Mouse (Mus musculus) limb, embryonic 14.5 days (tissue): ENCODE results near the gene Fgd3. TPM values are rescaled to one million over a fixed set of nuclear protein-coding genes. Genes with fewer than 3 reads are reported as not detected.

Source experiments
- ATAC-seq: fragments of 200-750 bp; cut with Nextera tagmentation; 2 replicates; pipeline ENCODE4 v1.8.0; 2017; ENCODE audit warnings: low read depth, moderate number of reproducible peaks, moderate TSS enrichment; ENCODE audit not compliant: low FRiP score
- DNase-seq: peaks from one replicate; pipeline ENCODE4 v3.0.0-alpha.2; 2015; ENCODE audit warnings: low spot score
- H3K27ac ChIP-seq: fragments of 300-500 bp; sonication (generic); replicated peaks from 2 replicates; pipeline ENCODE4 v1.5.1; 2014; ENCODE audit warnings: low read depth, mild to moderate bottlenecking, low read length, moderate library complexity, mixed read lengths
- H3K27me3 ChIP-seq: fragments of 300-500 bp; sonication (generic); 2 replicates; pipeline ENCODE4 v1.6.1; 2014; ENCODE audit warnings: low read length, mixed read lengths; ENCODE audit not compliant: control insufficient read depth, insufficient read depth
- H3K36me3 ChIP-seq: fragments of 300-500 bp; sonication (generic); 2 replicates; pipeline ENCODE4 v1.6.1; 2014; ENCODE audit warnings: mild to moderate bottlenecking, low read length, moderate library complexity, mixed read lengths; ENCODE audit not compliant: control insufficient read depth, insufficient read depth
- H3K4me1 ChIP-seq: fragments of 300-500 bp; sonication (generic); 2 replicates; pipeline ENCODE4 v1.6.1; 2014; ENCODE audit warnings: antibody characterized with exemption, low read length, mixed read lengths; ENCODE audit not compliant: control insufficient read depth, insufficient read depth
- H3K4me2 ChIP-seq: fragments of 300-500 bp; sonication (generic); replicated peaks from 2 replicates; pipeline ENCODE4 v1.6.1; 2014; ENCODE audit warnings: low read depth, mild to moderate bottlenecking, low read length, moderate library complexity; ENCODE audit not compliant: severe bottlenecking
- H3K4me3 ChIP-seq: fragments of 300-500 bp; sonication (generic); replicated peaks from 2 replicates; pipeline ENCODE4 v1.5.1; 2014; ENCODE audit warnings: low read length
- H3K9ac ChIP-seq: fragments of 300-500 bp; sonication (generic); 2 replicates; pipeline ENCODE4 v1.6.1; 2014; ENCODE audit warnings: mild to moderate bottlenecking, low read depth, low read length, moderate library complexity; ENCODE audit not compliant: severe bottlenecking
- H3K9me3 ChIP-seq: fragments of 300-500 bp; sonication (generic); 2 replicates; pipeline ENCODE4 v1.6.1; 2016; ENCODE audit warnings: low read length; ENCODE audit not compliant: control insufficient read depth
- POLR2A ChIP-seq: fragments of 200-500 bp; IDR thresholded peaks from 2 replicates; pipeline ENCODE4 v1.8.0; 2012; ENCODE audit warnings: inconsistent platforms, mild to moderate bottlenecking, moderate library complexity, borderline replicate concordance; ENCODE audit not compliant: insufficient read depth, insufficient read length; ENCODE audit errors: extremely low read depth
- WGBS: fragments of 180-500 bp; shearing (Covaris S2); extraction: QIAGEN DNeasy Blood & Tissue Kit; methylation state at CpG from one replicate; pipeline ENCODE4 v1.1.7; 2014; 5-methylcytosine and 5-hydroxymethylcytosine counted together
- polyA plus RNA-seq, 2 experiments: library from polyadenylated mRNA; depleted of rRNA in 1 of 2; stranded (reverse) in 1 of 2; unstranded in 1 of 2; fragments of >200 nt; fragmentation: Nextera tagmentation in 1 of 2; extraction: Ambion mirVana in 1 of 2; gene quantifications; 2 replicates each; pipeline versions ENCODE4 v1.2.1 to v1.2.3; 2012 to 2014

The Fgd3 gene
- polyA plus RNA-seq, 2 experiments: 0.78 to 1.2 TPM

GRCm38 (mm10) chr13:49248467-49248862, 71.6 kb downstream of the Fgd3 start, which contains the start of gene Susd3:
Gene Susd3, minus strand, starts transcription at chr13:49248706.
- WGBS: 21% methylated on average over 8 of the region's 8 CpGs
- H3K4me1 ChIP-seq: no peaks in the 10 kb centered on the region
- no peaks in the 10 kb centered on the region for H3K9me3 ChIP-seq
- ATAC-seq: no peak
- no peak within 1 kb of the TSS for H3K27ac ChIP-seq
- peak within 1 kb of the TSS; percentile 81 for H3K4me2 ChIP-seq
- no peak for TF ChIP-seq POLR2A
- DNase-seq: no peak
- no peaks in the 10 kb centered on the region for H3K36me3 ChIP-seq
- peaks cover 30% of the 10 kb centered on the region for H3K27me3 ChIP-seq
- H3K9ac ChIP-seq: peak within 1 kb of the TSS; percentile 43
- H3K4me3 ChIP-seq: peak within 1 kb of the TSS; percentile 44

GRCm38 (mm10) chr13:49247740-49248466, 72.2 kb downstream of the Fgd3 start:
- peak overlapping the region; percentile 81 for H3K4me2 ChIP-seq
- no peaks in the 10 kb centered on the region for H3K36me3 ChIP-seq
- no peak for DNase-seq
- 2% methylated on average over 58 of the region's 58 CpGs for WGBS
- H3K4me3 ChIP-seq: peak overlapping the region; percentile 44
- TF ChIP-seq POLR2A: no peak
- no peaks in the 10 kb centered on the region for H3K9me3 ChIP-seq
- peaks cover 30% of the 10 kb centered on the region for H3K27me3 ChIP-seq
- H3K9ac ChIP-seq: peak overlapping the region; percentile 43
- H3K4me1 ChIP-seq: no peaks in the 10 kb centered on the region
- H3K27ac ChIP-seq: no peak overlapping the region
- peak; percentile 50; the same call in 1 of the 2 replicates for ATAC-seq

GRCm38 (mm10) chr13:49247232-49247739, 72.8 kb downstream of the Fgd3 start:
- Histone ChIP-seq H3K9me3 (no peaks in the 10 kb centered on the region), H3K27me3 (peaks cover 30% of the 10 kb centered on the region), H3K9ac (peak overlapping the region; percentile 43), H3K4me2 (peak overlapping the region; percentile 81), H3K4me3 (peak overlapping the region; percentile 44), H3K4me1 (no peaks in the 10 kb centered on the region), H3K36me3 (no peaks in the 10 kb centered on the region), H3K27ac (no peak overlapping the region)
- ATAC-seq (no peak), DNase-seq (no peak)
- 35% methylated on average over 12 of the region's 12 CpGs for WGBS
- TF ChIP-seq POLR2A: no peak

- TF ChIP-seq POLR2A: no peak
- H3K4me2 ChIP-seq: no peak overlapping the region
- no peak overlapping the region for H3K27ac ChIP-seq
- DNase-seq: no peak
- H3K9ac ChIP-seq: no peak overlapping the region
- H3K27me3 ChIP-seq: peaks cover 30% of the 10 kb centered on the region
- WGBS: 65% methylated on average over 2 of the region's 2 CpGs
- H3K4me1 ChIP-seq: no peaks in the 10 kb centered on the region
- ATAC-seq: no peak
- H3K36me3 ChIP-seq: no peaks in the 10 kb centered on the region
- H3K9me3 ChIP-seq: no peaks in the 10 kb centered on the region
- no peak overlapping the region for H3K4me3 ChIP-seq
Measured at GRCm38 (mm10) chr13:49246626-49247025, 73.5 kb downstream of the Fgd3 start.

- Histone ChIP-seq H3K9ac (no peak overlapping the region), H3K36me3 (no peaks in the 10 kb centered on the region), H3K4me2 (no peak overlapping the region), H3K4me3 (no peak overlapping the region), H3K9me3 (no peaks in the 10 kb centered on the region), H3K4me1 (no peaks in the 10 kb centered on the region), H3K27me3 (peaks cover 30% of the 10 kb centered on the region), H3K27ac (no peak overlapping the region)
- DNase-seq (no peak), ATAC-seq (no peak)
- TF ChIP-seq POLR2A: no peak
- WGBS: 85% methylated on average over 3 of the region's 3 CpGs
Measured at GRCm38 (mm10) chr13:49246011-49246410, 74.1 kb downstream of the Fgd3 start.
